Mouse (Mus musculus) forebrain, embryonic 15.5 days (tissue): ENCODE results near the gene Tmc5. TPM values are rescaled to one million over a fixed set of nuclear protein-coding genes. Genes with fewer than 3 reads are reported as not detected.

ENCODE experiments used
- ATAC-seq: fragments of 200-750 bp; cut with Nextera tagmentation; replicated peaks from 2 replicates; pipeline ENCODE4 v1.8.0; 2017; ENCODE audit warnings: mild to moderate bottlenecking, moderate TSS enrichment, moderate library complexity
- H3K27ac ChIP-seq: fragments of 300-500 bp; sonication (generic); replicated peaks from 2 replicates; pipeline ENCODE4 v1.5.1; 2015; ENCODE audit warnings: mild to moderate bottlenecking, inconsistent platforms
- H3K27me3 ChIP-seq: fragments of 300-500 bp; sonication (generic); 2 replicates; pipeline ENCODE4 v1.6.1; 2015; ENCODE audit warnings: inconsistent platforms
- H3K36me3 ChIP-seq: fragments of 300-500 bp; sonication (generic); 2 replicates; pipeline ENCODE4 v1.6.1; 2015; ENCODE audit warnings: mild to moderate bottlenecking, inconsistent platforms
- H3K4me1 ChIP-seq: fragments of 300-500 bp; sonication (generic); 2 replicates; pipeline ENCODE4 v1.6.1; 2015; ENCODE audit warnings: inconsistent platforms
- H3K4me2 ChIP-seq: fragments of 300-500 bp; sonication (generic); replicated peaks from 2 replicates; pipeline ENCODE4 v1.6.1; 2015; ENCODE audit warnings: mild to moderate bottlenecking, inconsistent platforms
- H3K4me3 ChIP-seq: fragments of 300-500 bp; sonication (generic); 2 replicates; pipeline ENCODE4 v1.5.1; 2015; ENCODE audit warnings: mild to moderate bottlenecking, inconsistent platforms
- H3K9ac ChIP-seq: fragments of 300-500 bp; sonication (generic); replicated peaks from 2 replicates; pipeline ENCODE4 v1.6.1; 2015; ENCODE audit warnings: mild to moderate bottlenecking, inconsistent platforms
- H3K9me3 ChIP-seq: fragments of 300-500 bp; sonication (generic); 2 replicates; pipeline ENCODE4 v1.6.1; 2016; ENCODE audit warnings: inconsistent platforms
- WGBS: fragments of 180-500 bp; shearing (Covaris S2); methylation state at CpG from one replicate; pipeline ENCODE4 v1.1.7; 2015; ENCODE audit warnings: mixed read lengths; 5-methylcytosine and 5-hydroxymethylcytosine counted together
- polyA plus RNA-seq: library from polyadenylated mRNA; unstranded; fragments of >200 nt; fragmentation: Nextera tagmentation; extraction: Ambion mirVana; gene quantifications from 2 replicates; pipeline ENCODE4 v1.2.1, GENCODE M21; 2015

The Tmc5 gene
- polyA plus RNA-seq, 1 experiment from 2014 or later: 0.27 TPM

GRCm38 (mm10) chr7:118585856-118586255 lies 11.2 kb upstream of the Tmc5 start:
- Histone ChIP-seq H3K27me3 (no peaks in the 10 kb centered on the region), H3K4me1 (peaks cover 19% of the 10 kb centered on the region), H3K27ac (0 out of 2 replicates have a peak overlapping the region, but pooled peaks have one; percentile 82), H3K4me3 (no peak overlapping the region), H3K4me2 (no peak overlapping the region), H3K36me3 (no peaks in the 10 kb centered on the region), H3K9ac (no peak overlapping the region), H3K9me3 (no peaks in the 10 kb centered on the region)
- no peak for ATAC-seq
- 57% methylated on average over 6 of the region's 6 CpGs for WGBS

- Histone ChIP-seq H3K4me1 (peaks cover 40% of the 10 kb centered on the region), H3K27ac (no peak overlapping the region), H3K9ac (no peak overlapping the region), H3K27me3 (no peaks in the 10 kb centered on the region), H3K36me3 (no peaks in the 10 kb centered on the region), H3K4me2 (no peak overlapping the region), H3K4me3 (no peak overlapping the region), H3K9me3 (no peaks in the 10 kb centered on the region)
- WGBS: 82% methylated on average over 5 of the region's 5 CpGs
- ATAC-seq: no peak
Measured at GRCm38 (mm10) chr7:118590726-118591305, 6.3 kb upstream of the Tmc5 start.

- H3K4me2 ChIP-seq: no peak overlapping the region
- no peaks in the 10 kb centered on the region for H3K9me3 ChIP-seq
Measured at GRCm38 (mm10) chr7:118592146-118592545, 5.0 kb upstream of the Tmc5 start.

GRCm38 (mm10) chr7:118593567-118594407 lies 3.3 kb upstream of the Tmc5 start:
- Histone ChIP-seq H3K4me3 (no peak overlapping the region), H3K36me3 (no peaks in the 10 kb centered on the region), H3K9me3 (no peaks in the 10 kb centered on the region), H3K27me3 (no peaks in the 10 kb centered on the region), H3K4me2 (peak overlapping the region; percentile 17; the same call in 1 of the 2 replicates), H3K9ac (no peak overlapping the region), H3K4me1 (peaks cover 49% of the 10 kb centered on the region), H3K27ac (peak overlapping the region; percentile 95)
- under 1% methylated on average over 9 of the region's 9 CpGs for WGBS
- ATAC-seq: peak; percentile 93

More at GRCm38 (mm10) chr7:118592146-118592545, 5.0 kb upstream of the Tmc5 start:
- no peak overlapping the region for H3K9ac ChIP-seq
- peaks cover 43% of the 10 kb centered on the region for H3K4me1 ChIP-seq
- no peaks in the 10 kb centered on the region for H3K36me3 ChIP-seq
- 40% methylated on average over 6 of the region's 6 CpGs for WGBS
- H3K27ac ChIP-seq: peak overlapping the region; percentile 95
- no peak overlapping the region for H3K4me3 ChIP-seq
- ATAC-seq: no peak
- no peaks in the 10 kb centered on the region for H3K27me3 ChIP-seq

GRCm38 (mm10) chr7:118594611-118595010 lies 2.5 kb upstream of the Tmc5 start:
- H3K36me3 ChIP-seq: no peaks in the 10 kb centered on the region
- no peak overlapping the region for H3K9ac ChIP-seq
- no peaks in the 10 kb centered on the region for H3K27me3 ChIP-seq
- H3K4me1 ChIP-seq: peaks cover 49% of the 10 kb centered on the region
- H3K4me3 ChIP-seq: no peak overlapping the region
- whole genome bisulfite sequencing: 18% methylated on average over 10 of the region's 10 CpGs
- ATAC-seq: no peak
- peak overlapping the region; percentile 95 for H3K27ac ChIP-seq
- no peaks in the 10 kb centered on the region for H3K9me3 ChIP-seq
- H3K4me2 ChIP-seq: peak overlapping the region; percentile 31; the same call in 1 of the 2 replicates

- Histone ChIP-seq H3K27me3 (no peaks in the 10 kb centered on the region), H3K9ac (no peak overlapping the region), H3K4me2 (peak overlapping the region; percentile 31), H3K27ac (peak overlapping the region; percentile 95), H3K36me3 (no peaks in the 10 kb centered on the region), H3K9me3 (no peaks in the 10 kb centered on the region), H3K4me3 (no peak overlapping the region), H3K4me1 (peaks cover 49% of the 10 kb centered on the region)
- ATAC-seq: 0 out of 2 replicates have a peak, but pooled peaks have one; percentile 10
- WGBS: 1% methylated on average over 14 of the region's 14 CpGs
Measured at GRCm38 (mm10) chr7:118595228-118595627, 1.9 kb upstream of the Tmc5 start.

- Histone ChIP-seq H3K4me1 (peaks cover 49% of the 10 kb centered on the region), H3K4me3 (no peak overlapping the region), H3K27ac (no peak overlapping the region), H3K4me2 (no peak overlapping the region), H3K9ac (no peak overlapping the region), H3K36me3 (no peaks in the 10 kb centered on the region), H3K27me3 (no peaks in the 10 kb centered on the region), H3K9me3 (no peaks in the 10 kb centered on the region)
- no peak for ATAC-seq
- WGBS: 75% methylated on average over 11 of the region's 11 CpGs
Measured at GRCm38 (mm10) chr7:118596271-118596670, 826 bp upstream of the Tmc5 start.

- Histone ChIP-seq H3K36me3 (no peaks in the 10 kb centered on the region), H3K4me1 (peaks cover 15% of the 10 kb centered on the region), H3K9ac (no peak overlapping the region), H3K27me3 (no peaks in the 10 kb centered on the region), H3K4me2 (no peak overlapping the region), H3K4me3 (no peak overlapping the region), H3K27ac (no peak overlapping the region), H3K9me3 (no peaks in the 10 kb centered on the region)
- WGBS: 54% methylated on average over 12 of the region's 12 CpGs
- ATAC-seq: no peak
Measured at GRCm38 (mm10) chr7:118599954-118600631, 3.0 kb downstream of the Tmc5 start.

GRCm38 (mm10) chr7:118604842-118605241 lies 7.7 kb downstream of the Tmc5 start:
- no peaks in the 10 kb centered on the region for H3K36me3 ChIP-seq
- 81% methylated on average over 8 of the region's 8 CpGs for WGBS
- no peak for ATAC-seq
- no peaks in the 10 kb centered on the region for H3K9me3 ChIP-seq
- H3K4me3 ChIP-seq: no peak overlapping the region
- no peak overlapping the region for H3K9ac ChIP-seq
- no peak overlapping the region for H3K27ac ChIP-seq
- no peak overlapping the region for H3K4me2 ChIP-seq
- H3K27me3 ChIP-seq: no peaks in the 10 kb centered on the region
- no peaks in the 10 kb centered on the region for H3K4me1 ChIP-seq

- no peaks in the 10 kb centered on the region for H3K9me3 ChIP-seq
- H3K4me1 ChIP-seq: 0 out of 2 replicates have a peak, but pooled peaks cover 7% of the 10 kb centered on the region
- no peaks in the 10 kb centered on the region for H3K27me3 ChIP-seq
- ATAC-seq: no peak
- no peak overlapping the region for H3K4me3 ChIP-seq
- no peaks in the 10 kb centered on the region for H3K36me3 ChIP-seq
- H3K27ac ChIP-seq: no peak overlapping the region
- no peak overlapping the region for H3K4me2 ChIP-seq
- H3K9ac ChIP-seq: no peak overlapping the region
- 95% methylated on average over 7 of the region's 7 CpGs for WGBS
Measured at GRCm38 (mm10) chr7:118609815-118610214, 12.7 kb downstream of the Tmc5 start.

- Histone ChIP-seq H3K4me1 (0 out of 2 replicates have a peak, but pooled peaks cover 7% of the 10 kb centered on the region), H3K4me2 (no peak overlapping the region), H3K9ac (no peak overlapping the region), H3K27me3 (no peaks in the 10 kb centered on the region), H3K27ac (no peak overlapping the region), H3K9me3 (no peaks in the 10 kb centered on the region), H3K36me3 (no peaks in the 10 kb centered on the region), H3K4me3 (no peak overlapping the region)
- WGBS: 81% methylated on average over 13 of the region's 13 CpGs
- no peak for ATAC-seq
Measured at GRCm38 (mm10) chr7:118610721-118611120, 13.6 kb downstream of the Tmc5 start.

GRCm38 (mm10) chr7:118611185-118611749 lies 14.2 kb downstream of the Tmc5 start:
- Histone ChIP-seq H3K36me3 (no peaks in the 10 kb centered on the region), H3K9me3 (no peaks in the 10 kb centered on the region), H3K4me1 (0 out of 2 replicates have a peak, but pooled peaks cover 7% of the 10 kb centered on the region), H3K9ac (no peak overlapping the region), H3K27me3 (no peaks in the 10 kb centered on the region), H3K27ac (no peak overlapping the region), H3K4me2 (no peak overlapping the region), H3K4me3 (no peak overlapping the region)
- WGBS: 90% methylated on average over 4 of the region's 4 CpGs
- no peak for ATAC-seq
